Mouse (Mus musculus) left cerebral cortex, adult 8-10 months (tissue): ENCODE measurements around the gene Mdh1b. TPM values are rescaled to one million over a fixed set of nuclear protein-coding genes. Genes with fewer than 3 reads are reported as not detected.

Experiments used
- DNase-seq, 2 experiments: peaks; one replicate each; pipeline ENCODE4 v3.0.0; 2022; ENCODE audit warnings: low spot score in 2 of 2
- total RNA-seq, 4 experiments: library from RNA; stranded (reverse); gene quantifications; 2 replicates each; pipeline ENCODE4 v1.2.4; 2022

Gene Mdh1b
- total RNA-seq, 4 experiments from 2014 or later = 0.82 to 1.8 (median 1.2) TPM

GRCm38 (mm10) chr1:63659591-63659990 lies 70.5 kb downstream of the Mdh1b start:
- DNase-seq = peak in 1 of 2 experiments; percentile 15

- DNase-seq = peak in 1 of 2 experiments; percentile 56
Observed at GRCm38 (mm10) chr1:63658016-63658415, 72.1 kb downstream of the Mdh1b start.

Other genes starting within 250 kb of the Mdh1b start
- not detected for gene Gm39653, start 114.3 kb downstream of the Mdh1b start, total RNA-seq
- under 1 TPM in 2 of 4 experiments, not detected in 2; 0.13 to 0.22 TPM for gene Dytn, start 43.4 kb downstream of the Mdh1b start, total RNA-seq
- gene Fastkd2, start 296 bp upstream of the Mdh1b start, total RNA-seq = 10 to 100 TPM; 14.7 to 20.1 (median 17.5) TPM
- gene 4933402D24Rik, start 38.9 kb upstream of the Mdh1b start, total RNA-seq = under 1 TPM in 3 of 4 experiments, not detected in 1; 0.21 to 0.34 (median 0.28) TPM